Comparison of ENCODE assay signal across 8 mouse cellular contexts in genomic region chr4:126181170-126181957, GRCm38 (mm10). TPM values are rescaled to one million over a fixed set of nuclear protein-coding genes. Genes with fewer than 3 reads are reported as not detected.
A peak's percentile ranks its signal among the peaks of the same experiment; 100 is the strongest.
DNase-seq lines count a peak whose midpoint lies in the region; ATAC-seq and TF ChIP-seq lines count a peak whose summit lies in the region.

No protein-coding gene starts in this region.

- peaks cover 31% of the 10 kb centered on the region for H3K36me3 ChIP-seq in forebrain, postnatal 0 days (ENCODE audit: insufficient read depth)
- peaks cover 5% of the 10 kb centered on the region; the same call in 1 of the 2 replicates for H3K36me3 ChIP-seq in forebrain, embryonic 11.5 days (ENCODE audit: control insufficient read depth, insufficient read depth, low read length)

- 50% methylated on average over 7 of the region's 7 CpGs for WGBS in forebrain, postnatal 0 days
- 71% methylated on average over 7 of the region's 7 CpGs for WGBS in forebrain, embryonic 11.5 days

- no peak overlapping the region for H3K27ac ChIP-seq in forebrain, postnatal 0 days (ENCODE audit: low read depth, low read length)
- no peak overlapping the region for H3K27ac ChIP-seq in forebrain, embryonic 11.5 days (ENCODE audit: low read depth, low read length)

- H3K9me3 ChIP-seq in forebrain, postnatal 0 days (ENCODE audit: low read length): no peaks in the 10 kb centered on the region
- no peaks in the 10 kb centered on the region for H3K9me3 ChIP-seq in forebrain, embryonic 11.5 days (ENCODE audit: control insufficient read depth, low read length)

- ATAC-seq in forebrain, postnatal 0 days: peak; percentile 69
- no peak for ATAC-seq in forebrain, embryonic 11.5 days (replicated peaks; ENCODE audit: low FRiP score)
- peak; percentile 70 for ATAC-seq in erythroid progenitor cell, adult 5-6 weeks (replicated peaks; ENCODE audit: low FRiP score, poor library complexity, severe bottlenecking)

- DNase-seq in forebrain, postnatal 0 days: peak; percentile 70
- DNase-seq in forebrain, embryonic 11.5 days (ENCODE audit: low spot score): no peak
- DNase-seq in 416B (ENCODE audit: low read depth) (peak; percentile 78), adipocyte (ENCODE audit: low spot score) (peak; percentile 75)
- peak; percentile 70 for DNase-seq in kidney, postnatal 14 days
- peak; percentile 84 for DNase-seq in lung, postnatal 36 days
- peak; percentile 57 for DNase-seq in thymus, postnatal 14 days

- no peak overlapping the region for H3K4me2 ChIP-seq in forebrain, postnatal 0 days (ENCODE audit: low read depth)
- H3K4me2 ChIP-seq in forebrain, embryonic 11.5 days (ENCODE audit: low read depth, low read length, severe bottlenecking): no peak overlapping the region

- no peak overlapping the region for H3K4me3 ChIP-seq in forebrain, postnatal 0 days (ENCODE audit: low read depth, low read length)
- no peak overlapping the region for H3K4me3 ChIP-seq in forebrain, embryonic 11.5 days (ENCODE audit: low read depth, low read length)

- H3K4me1 ChIP-seq in forebrain, postnatal 0 days (ENCODE audit: insufficient read depth): no peaks in the 10 kb centered on the region
- no peaks in the 10 kb centered on the region for H3K4me1 ChIP-seq in forebrain, embryonic 11.5 days (replicated peaks; ENCODE audit: control insufficient read depth, insufficient read depth, low read length)

- H3K27me3 ChIP-seq in forebrain, postnatal 0 days (ENCODE audit: insufficient read depth, low read length): no peaks in the 10 kb centered on the region
- H3K27me3 ChIP-seq in forebrain, embryonic 11.5 days (ENCODE audit: control insufficient read depth, insufficient read depth, low read length): no peaks in the 10 kb centered on the region

- peak; percentile 81 for TF ChIP-seq CTCF in forebrain, postnatal 0 days (IDR thresholded peaks at IDR 0.05; ENCODE audit: low read depth)

- no peak overlapping the region for H3K9ac ChIP-seq in forebrain, postnatal 0 days
- H3K9ac ChIP-seq in forebrain, embryonic 11.5 days (ENCODE audit: low read length): no peak overlapping the region

RNA-seq across cellular contexts. Expression of gene Sh3d21, which starts 18.1 kb away (rescaled TPM):
- total RNA-seq in forebrain, postnatal 0 days (2014; rRNA removed): 1.0 and 2.1 TPM in 2 replicates
- polyA plus RNA-seq in forebrain, postnatal 0 days (2015; fragmentation: Nextera tagmentation; extraction: Ambion mirVana): 1.4 and 1.7 TPM in 2 replicates
- 1.6 TPM in 2 replicates for polyA plus RNA-seq in forebrain, embryonic 11.5 days (2014; fragmentation: Nextera tagmentation; extraction: Ambion mirVana)
- 1.8 TPM in 1 of 2 replicates, not detected in the other for total RNA-seq in erythroid progenitor cell, adult 5-6 weeks (2015; ENCODE audit: low replicate concordance)
- total RNA-seq in erythroid progenitor cell, adult 5-6 weeks (2017; ENCODE audit: low replicate concordance): 0.90 TPM in 1 of 2 replicates, not detected in the other

RNA-seq across cellular contexts. Expression of gene Thrap3, which starts 21.2 kb away (rescaled TPM):
- total RNA-seq in forebrain, postnatal 0 days (2014; rRNA removed): 113 and 165 TPM in 2 replicates
- 92.4 and 111 TPM in 2 replicates for polyA plus RNA-seq in forebrain, postnatal 0 days (2015; fragmentation: Nextera tagmentation; extraction: Ambion mirVana)
- polyA plus RNA-seq in forebrain, embryonic 11.5 days (2014; fragmentation: Nextera tagmentation; extraction: Ambion mirVana): 251 and 263 TPM in 2 replicates
- 169 and 213 TPM in 2 replicates for total RNA-seq in erythroid progenitor cell, adult 5-6 weeks (2015; ENCODE audit: low replicate concordance)
- total RNA-seq in erythroid progenitor cell, adult 5-6 weeks (2017; ENCODE audit: low replicate concordance): 298 and 354 TPM in 2 replicates

RNA-seq across cellular contexts. Expression of gene Eva1b, which starts 33.8 kb away (rescaled TPM):
- 12.9 and 14.4 TPM in 2 replicates for total RNA-seq in forebrain, postnatal 0 days (2014; rRNA removed)
- polyA plus RNA-seq in forebrain, postnatal 0 days (2015; fragmentation: Nextera tagmentation; extraction: Ambion mirVana): 10.6 and 12.6 TPM in 2 replicates
- polyA plus RNA-seq in forebrain, embryonic 11.5 days (2014; fragmentation: Nextera tagmentation; extraction: Ambion mirVana): 18.6 and 19.0 TPM in 2 replicates
- not detected in 2 replicates for total RNA-seq in erythroid progenitor cell, adult 5-6 weeks (2015; ENCODE audit: low replicate concordance)
- 0.51 TPM in 1 of 2 replicates, not detected in the other for total RNA-seq in erythroid progenitor cell, adult 5-6 weeks (2017; ENCODE audit: low replicate concordance)
